Mouse (Mus musculus) thymus, postnatal 36 days (tissue): ENCODE measurements around the gene Cyp2e1.

Experiments used
- DNase-seq, 2 experiments: peaks; one replicate each; pipeline ENCODE4 v3.0.0; 2022; ENCODE audit warnings: mixed read lengths in 2 of 2

Cyp2e1 gene

DNA sequence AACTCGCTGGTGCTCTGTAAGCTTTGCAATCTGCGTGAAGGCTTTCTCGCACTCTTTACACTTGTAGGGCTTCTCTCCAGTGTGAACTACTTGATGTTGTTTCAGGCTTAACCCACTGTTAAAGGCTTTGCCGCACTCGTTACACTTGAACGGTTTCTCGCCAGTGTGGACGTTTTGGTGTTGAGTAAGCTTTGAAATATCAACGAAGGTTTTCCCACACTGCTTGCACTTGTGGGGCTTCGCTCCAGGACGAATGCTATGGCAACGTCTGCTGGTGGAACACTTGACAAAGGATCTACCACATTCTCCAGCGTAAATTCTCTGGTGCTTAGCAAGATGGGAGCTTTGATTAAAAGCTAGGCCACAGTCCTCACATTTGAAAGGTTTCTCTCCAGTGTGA lies 48.2 kb downstream of the Cyp2e1 start:
- no peak for DNase-seq

DNA sequence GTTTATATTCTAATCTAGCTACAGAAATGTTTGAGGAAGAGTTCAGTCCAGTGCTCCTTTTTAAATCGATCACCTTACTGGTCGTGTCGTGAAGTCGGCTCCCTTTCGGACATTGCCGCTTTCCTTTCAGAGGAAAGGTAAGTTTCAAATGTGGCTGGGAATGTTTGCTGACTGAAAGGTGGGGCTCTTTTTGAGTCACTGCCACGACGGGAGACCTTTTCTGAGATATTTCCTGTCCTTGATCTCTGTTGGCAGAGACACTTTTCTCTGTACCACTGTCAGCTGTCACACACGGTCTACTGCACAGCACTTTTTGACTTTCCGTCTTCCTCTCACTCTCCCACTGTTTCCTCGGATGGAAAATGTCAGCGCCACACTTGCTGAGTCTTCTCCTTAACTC lies 49.3 kb downstream of the Cyp2e1 start:
- DNase-seq: no peak

GRCm38 (mm10) chr7:140820173-140820572 lies 56.6 kb downstream of the Cyp2e1 start:
- DNase-seq: no peak

GRCm38 (mm10) chr7:140821305-140821652 lies 57.7 kb downstream of the Cyp2e1 start:
- DNase-seq: no peak

DNA sequence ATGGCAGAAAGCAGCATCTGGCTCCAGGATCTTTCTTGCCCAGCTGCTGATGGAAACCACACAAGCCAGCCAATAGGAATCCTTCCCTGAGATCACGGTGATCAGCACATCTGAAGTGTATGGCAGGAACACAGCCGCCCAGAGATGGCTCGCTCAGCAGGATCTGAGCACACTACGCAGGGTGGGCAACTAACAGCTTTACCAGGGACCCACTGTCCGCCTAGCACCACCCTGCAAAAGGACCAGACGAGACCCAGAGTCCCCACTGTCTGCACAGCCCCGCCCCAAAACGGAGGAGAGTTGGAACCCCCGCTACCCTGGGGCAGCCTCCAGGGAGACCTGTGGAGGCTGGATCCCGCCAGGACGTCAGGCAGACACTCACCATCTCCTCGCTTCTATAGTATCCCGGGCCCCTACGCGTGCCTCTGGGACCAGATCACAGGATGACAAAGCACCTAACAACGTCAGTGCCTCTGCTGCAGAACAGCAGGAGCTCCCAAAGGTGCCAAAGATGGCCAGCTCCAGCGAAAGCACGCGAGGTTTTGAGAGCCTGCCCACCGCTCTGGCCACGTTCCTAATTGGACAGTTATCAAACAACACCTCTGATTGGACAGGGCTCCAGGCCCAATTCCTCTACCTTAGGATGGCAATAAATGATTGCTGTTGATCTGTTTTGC lies 58.3 kb downstream of the Cyp2e1 start, which contains the start of gene Zfp941:
Gene Zfp941 (minus strand): TSS at position 526 of the 677 bp plus-strand sequence.
- DNase-seq: no peak

DNA sequence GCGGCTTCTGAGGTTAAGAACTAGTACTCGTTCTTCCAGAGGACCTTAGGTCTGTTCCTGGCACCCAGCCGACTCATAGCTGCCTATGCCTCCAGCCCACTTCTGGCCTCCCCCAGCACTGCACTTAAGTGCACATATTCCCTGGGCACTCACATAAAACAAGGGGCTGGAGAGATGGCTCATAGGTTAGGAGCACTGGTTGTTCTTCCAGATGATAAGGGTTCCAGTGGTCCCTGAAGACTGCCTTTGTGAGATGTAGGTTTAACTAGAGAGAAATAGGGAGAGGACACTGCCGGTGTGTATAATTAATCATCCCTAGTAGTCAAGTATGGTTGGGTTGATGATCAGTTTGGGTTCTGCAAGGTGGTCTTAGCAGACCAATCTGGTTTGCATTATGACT lies 59.2 kb downstream of the Cyp2e1 start:
- no peak for DNase-seq
